Mouse (Mus musculus) embryonic fibroblast, embryonic 13.5 days (primary cell): ENCODE results near the gene Shank2.

Source experiments
- CTCF ChIP-seq: IDR thresholded peaks from 2 replicates; pipeline ENCODE4 v1.5.1; 2011; ENCODE audit warnings: mild to moderate bottlenecking, control low read depth, low read length, moderate library complexity, borderline replicate concordance; ENCODE audit not compliant: insufficient read depth
- POLR2A ChIP-seq: IDR thresholded peaks from 2 replicates; pipeline ENCODE4 v1.6.1; 2011; ENCODE audit warnings: low read depth, mild to moderate bottlenecking, control low read depth, low read length, moderate library complexity

- no peak for TF ChIP-seq CTCF
- TF ChIP-seq POLR2A: no peak
Measured at GRCm38 (mm10) chr7:144111981-144112380, 110.3 kb downstream of the Shank2 start.
